Mouse (Mus musculus) small intestine, adult 2 months (tissue): Measurements from ENCODE around the gene Vti1a. TPM values are rescaled to one million over a fixed set of nuclear protein-coding genes. Genes with fewer than 3 reads are reported as not detected.
A peak's percentile ranks its signal among the peaks of the same experiment; 100 is the strongest.

Experiments
- H3K27ac ChIP-seq: fragments of 200-500 bp; 2 replicates; pipeline ENCODE4 v1.5.1; 2012; ENCODE audit warnings: low read depth, low read length, control low read depth, inconsistent platforms; ENCODE audit not compliant: insufficient read depth
- H3K27me3 ChIP-seq: fragments of 200-500 bp; 2 replicates; pipeline ENCODE4 v1.6.1; 2012; ENCODE audit warnings: mild to moderate bottlenecking, moderate library complexity, low read length, inconsistent platforms; ENCODE audit not compliant: control insufficient read depth, insufficient read depth
- H3K36me3 ChIP-seq: fragments of 200-500 bp; 2 replicates; pipeline ENCODE4 v1.6.1; 2012; ENCODE audit warnings: mild to moderate bottlenecking, low read length, control low read depth, inconsistent platforms; ENCODE audit not compliant: control insufficient read depth, insufficient read depth
- H3K4me1 ChIP-seq: fragments of 200-500 bp; 2 replicates; pipeline ENCODE4 v1.6.1; 2012; ENCODE audit warnings: low read length, inconsistent platforms, mixed read lengths; ENCODE audit not compliant: control insufficient read depth, insufficient read depth, insufficient read length
- H3K4me3 ChIP-seq: fragments of 200-500 bp; 2 replicates; pipeline ENCODE4 v1.5.1; 2012; ENCODE audit warnings: low read depth, mild to moderate bottlenecking, control low read depth, inconsistent platforms, low read length, moderate library complexity
- CTCF ChIP-seq: fragments of 200-500 bp; IDR thresholded peaks from 2 replicates; pipeline ENCODE4 v1.5.1; 2012; ENCODE audit warnings: low read depth, mild to moderate bottlenecking, control low read depth, inconsistent platforms, low read length, moderate library complexity, mixed read lengths; ENCODE audit not compliant: insufficient replicate concordance, insufficient read length; ENCODE audit errors: extremely low read depth
- POLR2A ChIP-seq: fragments of 200-500 bp; IDR thresholded peaks from 2 replicates; pipeline ENCODE4 v1.6.1; 2012; ENCODE audit warnings: low read depth, mild to moderate bottlenecking, control low read depth, inconsistent platforms, low read length, moderate library complexity
- WGBS: fragments of 180-500 bp; shearing (Covaris S2); methylation state at CpG from one replicate; pipeline ENCODE4 v1.1.7; 2018; 5-methylcytosine and 5-hydroxymethylcytosine counted together
- polyA plus RNA-seq: library from polyadenylated mRNA; depleted of rRNA; stranded (reverse); fragments of >200 nt; gene quantifications from 2 replicates; pipeline ENCODE4 v1.2.3, GENCODE M21; 2012

The Vti1a gene
- polyA plus RNA-seq, 1 experiment: 8.1 TPM

GRCm38 (mm10) chr19:55585270-55586224 lies 269.5 kb downstream of the Vti1a start:
- Histone ChIP-seq H3K27ac (no peak overlapping the region), H3K4me1 (no peaks in the 10 kb centered on the region; the same call in 1 of the 2 replicates), H3K27me3 (no peaks in the 10 kb centered on the region), H3K4me3 (no peak overlapping the region), H3K36me3 (no peaks in the 10 kb centered on the region)
- WGBS: 81% methylated on average over 18 of the region's 18 CpGs
- TF ChIP-seq CTCF (no peak), POLR2A (no peak)

GRCm38 (mm10) chr19:55587638-55588421 lies 271.7 kb downstream of the Vti1a start:
- Histone ChIP-seq H3K27me3 (no peaks in the 10 kb centered on the region), H3K4me1 (peaks cover 2% of the 10 kb centered on the region), H3K27ac (no peak overlapping the region), H3K36me3 (no peaks in the 10 kb centered on the region), H3K4me3 (no peak overlapping the region)
- 90% methylated on average over 14 of the region's 14 CpGs for WGBS
- TF ChIP-seq POLR2A (no peak), CTCF (no peak)

GRCm38 (mm10) chr19:55588948-55589896 lies 273.1 kb downstream of the Vti1a start:
- Histone ChIP-seq H3K4me1 (peaks cover 11% of the 10 kb centered on the region), H3K4me3 (no peak overlapping the region), H3K27me3 (no peaks in the 10 kb centered on the region), H3K36me3 (no peaks in the 10 kb centered on the region), H3K27ac (no peak overlapping the region)
- 86% methylated on average over 16 of the region's 16 CpGs for WGBS
- no peak for TF ChIP-seq CTCF

- 19% methylated on average over 26 of the region's 26 CpGs for WGBS
- Histone ChIP-seq H3K27me3 (no peaks in the 10 kb centered on the region), H3K36me3 (no peaks in the 10 kb centered on the region), H3K4me3 (no peak overlapping the region), H3K4me1 (peaks cover 33% of the 10 kb centered on the region), H3K27ac (peak overlapping the region; percentile 31; the same call in 1 of the 2 replicates)
- TF ChIP-seq POLR2A: no peak
- no peak for TF ChIP-seq CTCF
Measured at GRCm38 (mm10) chr19:55592876-55593691, 277.0 kb downstream of the Vti1a start.

- WGBS: 80% methylated on average over 16 of the region's 16 CpGs
- H3K4me1 ChIP-seq: peaks cover 33% of the 10 kb centered on the region
- H3K4me3 ChIP-seq: no peak overlapping the region
- H3K27ac ChIP-seq: no peak overlapping the region
- no peaks in the 10 kb centered on the region for H3K36me3 ChIP-seq
- TF ChIP-seq POLR2A: no peak
- TF ChIP-seq CTCF: no peak
- no peaks in the 10 kb centered on the region for H3K27me3 ChIP-seq
Measured at GRCm38 (mm10) chr19:55593729-55594444, 277.8 kb downstream of the Vti1a start.

GRCm38 (mm10) chr19:55594451-55594850 lies 278.4 kb downstream of the Vti1a start:
- Histone ChIP-seq H3K36me3 (no peaks in the 10 kb centered on the region), H3K27ac (no peak overlapping the region), H3K4me1 (peaks cover 33% of the 10 kb centered on the region), H3K4me3 (no peak overlapping the region), H3K27me3 (no peaks in the 10 kb centered on the region)
- WGBS: 94% methylated on average over 3 of the region's 3 CpGs
- TF ChIP-seq POLR2A (no peak), CTCF (no peak)
